Mouse (Mus musculus) c-Kit-positive CD71-positive TER-119-positive erythroid progenitor cells, embryonic 14.5 days (primary cell): ENCODE data around the gene Tbc1d16.
"Not testable (repeated sequence)": the region's sequence is repeated elsewhere in the genome, so short reads cannot be mapped to it uniquely, and the experiment has no call there.

Source experiments
- DNase-seq: peaks from one replicate; pipeline ENCODE4 v3.0.0-alpha.2; 2013; ENCODE audit warnings: low spot score

The Tbc1d16 gene

GRCm38 (mm10) chr11:119116992-119117391 is 111.3 kb downstream of the Tbc1d16 start:
- DNase-seq, result no peak

- no peak for DNase-seq
These were observed 115.6 kb downstream of the Tbc1d16 start for GRCm38 (mm10) chr11:119112721-119113120.

DNA sequence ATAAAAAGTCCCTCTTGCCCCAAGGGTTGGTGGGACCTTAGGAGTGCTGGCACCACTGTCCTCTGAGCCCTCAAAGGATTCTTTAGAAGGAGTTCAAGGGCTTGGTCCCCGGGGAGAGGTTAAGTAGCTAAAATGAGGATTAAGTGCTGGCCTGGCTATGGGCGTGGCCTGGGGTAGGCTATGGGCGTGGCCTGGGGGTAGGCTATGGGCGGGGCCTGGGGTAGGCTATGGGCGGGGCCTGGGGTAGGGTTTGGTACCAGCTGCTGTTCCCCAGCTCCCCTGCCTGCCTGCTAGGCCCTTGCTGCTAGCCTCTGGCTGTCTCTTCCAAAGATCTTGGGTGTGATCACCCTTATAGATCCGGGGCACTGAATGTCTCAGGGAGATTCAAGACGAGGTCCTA is 117.0 kb downstream of the Tbc1d16 start:
- DNase-seq, result no peak

- DNase-seq, result no peak
These were observed 118.8 kb downstream of the Tbc1d16 start for GRCm38 (mm10) chr11:119109415-119110071.

- no peak for DNase-seq
These were observed 119.6 kb downstream of the Tbc1d16 start for GRCm38 (mm10) chr11:119108573-119109263.

DNA sequence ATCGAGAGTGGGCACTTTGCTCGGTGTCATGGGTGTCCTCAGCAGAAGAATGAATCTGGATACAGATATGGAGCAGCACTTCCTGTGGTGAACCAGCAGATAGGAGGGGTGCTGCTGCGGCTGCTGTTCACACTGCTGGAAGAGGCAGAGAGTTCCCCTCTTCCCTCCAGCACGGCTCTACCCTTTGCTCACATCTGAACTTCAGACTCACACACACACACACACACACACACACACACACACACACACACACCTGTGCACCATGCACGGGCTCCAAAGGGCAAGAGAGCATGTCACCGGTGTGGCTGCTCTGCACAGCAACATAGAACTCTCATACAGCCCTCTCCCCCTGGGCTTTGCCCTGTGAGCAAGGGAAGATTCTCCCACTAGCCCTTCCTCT is 122.0 kb downstream of the Tbc1d16 start:
- DNase-seq, result no peak

DNA sequence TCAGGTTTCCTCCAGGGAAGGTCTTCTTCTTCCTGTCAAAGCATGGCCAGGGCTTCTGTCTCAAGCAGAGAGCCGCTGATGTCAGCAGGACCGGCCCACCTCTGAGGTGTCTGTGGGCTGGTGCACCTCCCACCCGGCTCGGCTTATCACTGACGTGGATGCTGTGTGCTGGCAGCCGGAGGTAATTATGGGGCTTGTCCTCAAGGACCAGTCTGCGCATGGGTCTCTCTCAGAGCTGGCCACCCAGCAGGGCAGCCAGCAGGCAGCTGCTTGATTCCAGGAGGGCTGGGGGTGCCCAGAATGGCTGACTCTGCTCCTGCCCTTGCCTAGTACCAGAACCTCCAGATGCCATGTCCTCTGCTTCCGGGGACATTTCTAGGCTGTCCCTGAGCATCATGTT is 122.6 kb downstream of the Tbc1d16 start:
- DNase-seq, result no peak

- no peak for DNase-seq
These were observed 123.2 kb downstream of the Tbc1d16 start for GRCm38 (mm10) chr11:119105071-119105609.

DNA sequence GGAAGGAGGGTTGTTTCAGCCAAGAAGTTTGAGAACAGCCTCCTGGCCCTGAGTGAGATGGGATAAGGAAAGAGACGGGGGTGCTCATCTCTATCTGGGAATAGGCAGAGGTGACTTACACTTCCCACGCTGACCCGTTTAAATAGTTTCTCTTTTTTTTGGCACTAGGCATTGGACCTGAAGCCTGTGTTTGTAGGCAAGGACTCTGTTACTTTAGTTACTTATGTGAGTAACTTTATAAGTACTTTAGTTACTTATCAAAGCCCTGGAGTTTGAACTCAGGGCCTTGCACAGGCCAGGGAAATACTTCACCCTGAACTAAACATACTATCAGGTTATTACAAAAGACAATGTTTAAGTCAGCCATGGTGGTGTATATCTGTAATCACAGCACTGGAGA is 124.3 kb downstream of the Tbc1d16 start:
- DNase-seq, result no peak

GRCm38 (mm10) chr11:119100355-119100754 is 127.9 kb downstream of the Tbc1d16 start:
- DNase-seq, result not testable (repeated sequence)

DNA sequence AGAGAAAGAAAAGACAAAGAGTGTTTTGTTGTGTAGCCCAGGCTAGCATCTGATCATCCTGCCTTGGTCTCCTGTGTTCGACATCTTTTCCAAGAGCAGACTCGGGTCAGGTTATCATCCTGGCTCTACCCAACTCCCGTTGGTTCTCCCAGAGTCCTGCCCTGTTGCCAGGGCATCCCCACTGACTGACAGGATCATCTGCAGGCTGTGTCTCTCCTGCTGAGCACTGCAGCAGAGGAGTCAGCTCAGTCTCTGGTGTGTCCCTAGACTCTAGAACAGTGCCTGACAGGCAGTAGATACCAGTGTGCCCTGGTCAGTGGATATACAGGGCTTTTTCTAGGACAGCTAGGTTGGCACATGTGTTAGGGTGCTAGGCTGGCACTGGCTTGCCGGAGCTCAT is 130.1 kb downstream of the Tbc1d16 start:
- DNase-seq, result no peak

GRCm38 (mm10) chr11:119095441-119095840 is 132.9 kb downstream of the Tbc1d16 start:
- DNase-seq, result no peak

- DNase-seq, result no peak
These were observed 135.0 kb downstream of the Tbc1d16 start for GRCm38 (mm10) chr11:119093322-119093721.
